ENCODE assay signal across 37 mouse cellular contexts in genomic region chr3:107609376-107609775, GRCm38 (mm10). TPM values are rescaled to one million over a fixed set of nuclear protein-coding genes. Genes with fewer than 3 reads are reported as not detected.
DNase-seq lines count a peak whose midpoint lies in the region; ATAC-seq and TF ChIP-seq lines count a peak whose summit lies in the region.
"Had no signal": no experiment of that assay in that cellular context is flagged by ENCODE, and none has a peak within 500 bp of the region (broad histone marks: within the 10 kb centered on the region; RNA-seq: fewer than 3 reads in every experiment).

No protein-coding gene starts in this region.

- no peaks in the 10 kb centered on the region for H3K9me3 ChIP-seq in hindbrain, embryonic 16.5 days (ENCODE audit: control insufficient read depth, low read length)
- H3K9me3 ChIP-seq in hindbrain, embryonic 11.5 days (ENCODE audit: control insufficient read depth, low read length) = no peaks in the 10 kb centered on the region
- no peaks in the 10 kb centered on the region for H3K9me3 ChIP-seq in midbrain, postnatal 0 days (ENCODE audit: low read length)
- H3K9me3 ChIP-seq in midbrain, embryonic 16.5 days (replicated peaks; ENCODE audit: control insufficient read depth, low read length, poor library complexity, severe bottlenecking) = no peaks in the 10 kb centered on the region
- H3K9me3 ChIP-seq: embryonic facial prominence, embryonic 12.5 days; forebrain, embryonic 10.5 days; heart, embryonic 13.5 days; limb, embryonic 12.5 days; liver, embryonic 13.5 days; megakaryocyte, embryonic 14.5 days; midbrain, embryonic 12.5 days had no signal

- H3K4me2 ChIP-seq in hindbrain, embryonic 16.5 days (ENCODE audit: low read length) = no peak overlapping the region
- H3K4me2 ChIP-seq in hindbrain, embryonic 11.5 days (replicated peaks; ENCODE audit: low read depth, low read length) = no peak overlapping the region
- H3K4me2 ChIP-seq in midbrain, postnatal 0 days (ENCODE audit: low read depth, low read length, poor library complexity, severe bottlenecking) = no peak overlapping the region
- no peak overlapping the region for H3K4me2 ChIP-seq in midbrain, embryonic 16.5 days (ENCODE audit: low read length)
- H3K4me2 ChIP-seq: embryonic facial prominence, embryonic 12.5 days; heart, embryonic 13.5 days; limb, embryonic 12.5 days; liver, embryonic 13.5 days; midbrain, embryonic 12.5 days had no signal

- H3K27me3 ChIP-seq in hindbrain, embryonic 16.5 days (replicated peaks; ENCODE audit: control insufficient read depth, insufficient read depth, low read length) = no peaks in the 10 kb centered on the region
- H3K27me3 ChIP-seq in hindbrain, embryonic 11.5 days (ENCODE audit: control insufficient read depth, insufficient read depth, low read length) = peaks cover 3% of the 10 kb centered on the region; the same call in 1 of the 2 replicates
- H3K27me3 ChIP-seq in midbrain, postnatal 0 days (ENCODE audit: insufficient read depth, low read length) = no peaks in the 10 kb centered on the region
- H3K27me3 ChIP-seq in midbrain, embryonic 16.5 days (ENCODE audit: control insufficient read depth, insufficient read depth, low read depth, low read length) = no peaks in the 10 kb centered on the region
- H3K27me3 ChIP-seq: embryonic facial prominence, embryonic 12.5 days; limb, embryonic 12.5 days had no signal

- peaks cover 21% of the 10 kb centered on the region for H3K36me3 ChIP-seq in hindbrain, embryonic 16.5 days (ENCODE audit: control insufficient read depth, insufficient read depth, low read length)
- peaks cover 4% of the 10 kb centered on the region; the same call in 1 of the 2 replicates for H3K36me3 ChIP-seq in hindbrain, embryonic 11.5 days (ENCODE audit: control insufficient read depth, insufficient read depth, low read length)
- H3K36me3 ChIP-seq in midbrain, postnatal 0 days (ENCODE audit: insufficient read depth, low read length) = peaks cover 29% of the 10 kb centered on the region
- peaks cover 12% of the 10 kb centered on the region for H3K36me3 ChIP-seq in midbrain, embryonic 16.5 days (ENCODE audit: control insufficient read depth, insufficient read depth, low read length)

- DNase-seq in hindbrain, embryonic 11.5 days (ENCODE audit: low spot score) = no peak
- DNase-seq in midbrain, postnatal 0 days (ENCODE audit: low spot score) = peak; percentile 32
- DNase-seq in kidney, postnatal 14 days = peak; percentile 34
- DNase-seq in B cell, adult 2 months = no peak
- no peak for DNase-seq in c-Kit-positive CD71-positive TER-119-positive erythroid progenitor cells, embryonic 14.5 days (ENCODE audit: low spot score)
- DNase-seq: adrenal gland, postnatal 25 days; cerebellum, postnatal 36 days; gastrocnemius, adult 2 months; gastrocnemius, postnatal 36 days; heart, adult 2 months; heart, postnatal 10 days; liver, embryonic 13.5 days; lung, adult 18-20 months; lung, postnatal 4 days; thymus, adult 2 months; thymus, postnatal 36 days had no signal

- no peaks in the 10 kb centered on the region for H3K4me1 ChIP-seq in hindbrain, embryonic 16.5 days (ENCODE audit: control insufficient read depth, insufficient read depth, low read depth, low read length)
- no peaks in the 10 kb centered on the region for H3K4me1 ChIP-seq in hindbrain, embryonic 11.5 days (replicated peaks; ENCODE audit: control insufficient read depth, insufficient read depth, low read length)
- H3K4me1 ChIP-seq in midbrain, postnatal 0 days (ENCODE audit: insufficient read depth, low read length) = no peaks in the 10 kb centered on the region
- H3K4me1 ChIP-seq in midbrain, embryonic 16.5 days (ENCODE audit: control insufficient read depth, insufficient read depth, low read length) = no peaks in the 10 kb centered on the region

- no peak overlapping the region for H3K4me3 ChIP-seq in hindbrain, embryonic 16.5 days (ENCODE audit: low read length)
- H3K4me3 ChIP-seq in hindbrain, embryonic 11.5 days (ENCODE audit: low read depth, low read length) = no peak overlapping the region
- no peak overlapping the region for H3K4me3 ChIP-seq in midbrain, postnatal 0 days (ENCODE audit: low read depth, low read length)
- no peak overlapping the region for H3K4me3 ChIP-seq in midbrain, embryonic 16.5 days (ENCODE audit: low read depth, low read length)
- H3K4me3 ChIP-seq: embryonic facial prominence, embryonic 12.5 days; forebrain, embryonic 10.5 days; gastrocnemius, adult 2 months; heart, adult 2 months; heart, embryonic 13.5 days; left cerebral cortex, adult 2 months; limb, embryonic 12.5 days; liver, embryonic 13.5 days; megakaryocyte, embryonic 14.5 days; midbrain, embryonic 12.5 days had no signal

- peak; percentile 13; the same call in 1 of the 2 replicates for ATAC-seq in hindbrain, embryonic 16.5 days
- ATAC-seq in hindbrain, embryonic 11.5 days (ENCODE audit: low FRiP score) = no peak
- no peak for ATAC-seq in midbrain, postnatal 0 days (ENCODE audit: low FRiP score)
- no peak for ATAC-seq in midbrain, embryonic 16.5 days
- ATAC-seq: forebrain, embryonic 16.5 days; lung, postnatal 0 days had no signal

- no peak overlapping the region for H3K27ac ChIP-seq in hindbrain, embryonic 16.5 days (ENCODE audit: low read depth, low read length)
- H3K27ac ChIP-seq in hindbrain, embryonic 11.5 days (ENCODE audit: low read depth, low read length) = no peak overlapping the region
- H3K27ac ChIP-seq in midbrain, postnatal 0 days (ENCODE audit: low read depth, low read length) = no peak overlapping the region
- H3K27ac ChIP-seq in midbrain, embryonic 16.5 days (ENCODE audit: low read length) = no peak overlapping the region
- H3K27ac ChIP-seq: embryonic facial prominence, embryonic 12.5 days; forebrain, embryonic 10.5 days; gastrocnemius, adult 2 months; heart, adult 2 months; heart, embryonic 13.5 days; left cerebral cortex, adult 2 months; limb, embryonic 12.5 days; liver, embryonic 13.5 days; midbrain, embryonic 12.5 days had no signal

- no peak overlapping the region for H3K9ac ChIP-seq in hindbrain, embryonic 16.5 days (ENCODE audit: low read depth, low read length)
- H3K9ac ChIP-seq in hindbrain, embryonic 11.5 days (ENCODE audit: low read depth, low read length) = no peak overlapping the region
- no peak overlapping the region for H3K9ac ChIP-seq in midbrain, postnatal 0 days (replicated peaks; ENCODE audit: low read length, poor library complexity, severe bottlenecking)
- no peak overlapping the region for H3K9ac ChIP-seq in midbrain, embryonic 16.5 days (ENCODE audit: low read depth, low read length)
- H3K9ac ChIP-seq: embryonic facial prominence, embryonic 12.5 days; heart, embryonic 13.5 days; limb, embryonic 12.5 days; liver, embryonic 13.5 days; midbrain, embryonic 12.5 days had no signal

- TF ChIP-seq CTCF in midbrain, postnatal 0 days (IDR thresholded peaks at IDR 0.05) = no peak

- WGBS in hindbrain, embryonic 16.5 days = 43% methylated on average over 3 of the region's 3 CpGs
- 65% methylated on average over 3 of the region's 3 CpGs for WGBS in hindbrain, embryonic 11.5 days
- 54% methylated on average over 3 of the region's 3 CpGs for WGBS in midbrain, postnatal 0 days
- WGBS in midbrain, embryonic 16.5 days = 50% methylated on average over 3 of the region's 3 CpGs

RNA-seq across cellular contexts. Expression of gene Alx3, which starts 14.5 kb away (rescaled TPM):
- 0.29 and 0.40 TPM in 2 replicates for polyA plus RNA-seq in hindbrain, embryonic 16.5 days (2015; fragmentation: Nextera tagmentation; extraction: Ambion mirVana)
- 0.73 and 1.5 TPM in 2 replicates for polyA plus RNA-seq in hindbrain, embryonic 11.5 days (2014; fragmentation: Nextera tagmentation; extraction: Ambion mirVana)
- total RNA-seq in midbrain, postnatal 0 days (2014; rRNA removed) = 0.60 and 3.0 TPM in 2 replicates
- 0.63 and 1.3 TPM in 2 replicates for polyA plus RNA-seq in midbrain, postnatal 0 days (2015; fragmentation: Nextera tagmentation; extraction: Ambion mirVana)
- 1.0 and 1.5 TPM in 2 replicates for polyA plus RNA-seq in midbrain, embryonic 16.5 days (2015; fragmentation: Nextera tagmentation; extraction: Ambion mirVana)
- total RNA-seq: adrenal gland, adult 18-20 months; adrenal gland, postnatal 25 days; gastrocnemius, adult 2 months; gastrocnemius, postnatal 36 days; heart, adult 2 months; hematopoietic stem cell, adult 5-6 weeks; monocyte, adult 5-6 weeks had no signal
- polyA plus RNA-seq: heart, adult 2 months; intestine, embryonic 16.5 days; lung, postnatal 0 days; neural tube, embryonic 14.5 days had no signal

RNA-seq across cellular contexts. Expression of gene Gm10961, which starts 21.7 kb away (rescaled TPM):
- not detected in 2 replicates for polyA plus RNA-seq in hindbrain, embryonic 16.5 days (2015; fragmentation: Nextera tagmentation; extraction: Ambion mirVana)
- polyA plus RNA-seq in hindbrain, embryonic 11.5 days (2014; fragmentation: Nextera tagmentation; extraction: Ambion mirVana) = not detected in 2 replicates
- not detected in 2 replicates for total RNA-seq in midbrain, postnatal 0 days (2014; rRNA removed)
- polyA plus RNA-seq in midbrain, postnatal 0 days (2015; fragmentation: Nextera tagmentation; extraction: Ambion mirVana) = not detected in 2 replicates
- not detected in 2 replicates for polyA plus RNA-seq in midbrain, embryonic 16.5 days (2015; fragmentation: Nextera tagmentation; extraction: Ambion mirVana)
- total RNA-seq: adrenal gland, adult 18-20 months; adrenal gland, postnatal 25 days; gastrocnemius, adult 2 months; gastrocnemius, postnatal 36 days; heart, adult 2 months; heart, postnatal 10 days; hematopoietic stem cell, adult 5-6 weeks; layer of hippocampus, adult 18-20 months; layer of hippocampus, postnatal 14 days; left cerebral cortex, adult 2 months; left cerebral cortex, postnatal 25 days; monocyte, adult 5-6 weeks had no signal
- polyA plus RNA-seq: brain, embryonic 14.5 days; cerebellum, adult 2 months; embryonic facial prominence, embryonic 12.5 days; forebrain, embryonic 10.5 days; forebrain, embryonic 16.5 days; heart, adult 2 months; heart, embryonic 13.5 days; intestine, embryonic 16.5 days; limb, embryonic 12.5 days; liver, embryonic 13.5 days; lung, postnatal 0 days; midbrain, embryonic 12.5 days; neural tube, embryonic 14.5 days; thymus, adult 2 months had no signal

RNA-seq across cellular contexts. Expression of gene Strip1, which starts 22.1 kb away (rescaled TPM):
- polyA plus RNA-seq in hindbrain, embryonic 16.5 days (2015; fragmentation: Nextera tagmentation; extraction: Ambion mirVana) = 131 and 139 TPM in 2 replicates
- polyA plus RNA-seq in hindbrain, embryonic 11.5 days (2014; fragmentation: Nextera tagmentation; extraction: Ambion mirVana) = 85.1 and 100 TPM in 2 replicates
- 131 and 142 TPM in 2 replicates for total RNA-seq in midbrain, postnatal 0 days (2014; rRNA removed)
- 120 and 122 TPM in 2 replicates for polyA plus RNA-seq in midbrain, postnatal 0 days (2015; fragmentation: Nextera tagmentation; extraction: Ambion mirVana)
- polyA plus RNA-seq in midbrain, embryonic 16.5 days (2015; fragmentation: Nextera tagmentation; extraction: Ambion mirVana) = 154 and 160 TPM in 2 replicates

RNA-seq across cellular contexts. Expression of gene Ubl4b, which starts 54.5 kb away (rescaled TPM):
- polyA plus RNA-seq in hindbrain, embryonic 16.5 days (2015; fragmentation: Nextera tagmentation; extraction: Ambion mirVana) = not detected in 2 replicates
- not detected in 2 replicates for polyA plus RNA-seq in hindbrain, embryonic 11.5 days (2014; fragmentation: Nextera tagmentation; extraction: Ambion mirVana)
- not detected in 2 replicates for total RNA-seq in midbrain, postnatal 0 days (2014; rRNA removed)
- polyA plus RNA-seq in midbrain, postnatal 0 days (2015; fragmentation: Nextera tagmentation; extraction: Ambion mirVana) = not detected in 2 replicates
- polyA plus RNA-seq in midbrain, embryonic 16.5 days (2015; fragmentation: Nextera tagmentation; extraction: Ambion mirVana) = not detected in 2 replicates
- total RNA-seq: adrenal gland, adult 18-20 months; adrenal gland, postnatal 25 days; gastrocnemius, adult 2 months; gastrocnemius, postnatal 36 days; heart, adult 2 months; heart, postnatal 10 days; hematopoietic stem cell, adult 5-6 weeks; layer of hippocampus, adult 18-20 months; layer of hippocampus, postnatal 14 days; monocyte, adult 5-6 weeks had no signal
- polyA plus RNA-seq: brain, embryonic 14.5 days; cerebellum, adult 2 months; forebrain, embryonic 16.5 days; heart, adult 2 months; heart, embryonic 13.5 days; intestine, embryonic 16.5 days; liver, embryonic 13.5 days; lung, postnatal 0 days; midbrain, embryonic 12.5 days; neural tube, embryonic 14.5 days had no signal

Comparison
In these comparisons a context has a peak if more than half of its experiments do, and no peak if none do; other contexts are left out.
1. DNase-seq: peak in midbrain, postnatal 0 days (single experiment) and kidney, postnatal 14 days (single experiment); none in hindbrain, embryonic 11.5 days (single experiment), B cell, adult 2 months (0 of 2) and c-Kit-positive CD71-positive TER-119-positive erythroid progenitor cells, embryonic 14.5 days (single experiment).